Mouse (Mus musculus) right cerebral cortex, postnatal 10 days (tissue): ENCODE results near the gene Fam83g.

ENCODE experiments used
- DNase-seq, 2 experiments: peaks; one replicate each; pipeline ENCODE4 v3.0.0; 2021; ENCODE audit warnings: low spot score in 2 of 2

Fam83g gene

GRCm38 (mm10) chr11:61674151-61674838 is 9.6 kb upstream of the Fam83g start:
- DNase-seq: no peak

- DNase-seq: peak in 1 of 2 experiments; percentile 42
Measured at GRCm38 (mm10) chr11:61674839-61675159, 9.1 kb upstream of the Fam83g start.

GRCm38 (mm10) chr11:61675332-61675731 is 8.6 kb upstream of the Fam83g start:
- DNase-seq: no peak

GRCm38 (mm10) chr11:61676216-61676854 is 7.6 kb upstream of the Fam83g start:
- no peak for DNase-seq

GRCm38 (mm10) chr11:61677709-61678108 is 6.2 kb upstream of the Fam83g start:
- DNase-seq: no peak

GRCm38 (mm10) chr11:61679091-61679866 is 4.6 kb upstream of the Fam83g start:
- no peak for DNase-seq

- DNase-seq: no peak
Measured at GRCm38 (mm10) chr11:61685119-61685725, 1.3 kb downstream of the Fam83g start.

- no peak for DNase-seq
Measured at GRCm38 (mm10) chr11:61686141-61686540, 2.2 kb downstream of the Fam83g start.

- no peak for DNase-seq
Measured at GRCm38 (mm10) chr11:61686906-61687453, 3.1 kb downstream of the Fam83g start.

GRCm38 (mm10) chr11:61687595-61687994 is 3.7 kb downstream of the Fam83g start:
- DNase-seq: no peak

GRCm38 (mm10) chr11:61692996-61693395 is 9.1 kb downstream of the Fam83g start:
- DNase-seq: no peak

GRCm38 (mm10) chr11:61698852-61699251 is 15.0 kb downstream of the Fam83g start:
- no peak for DNase-seq

- no peak for DNase-seq
Measured at GRCm38 (mm10) chr11:61699460-61699859, 15.6 kb downstream of the Fam83g start.

- no peak for DNase-seq
Measured at GRCm38 (mm10) chr11:61699933-61700332, 16.0 kb downstream of the Fam83g start.

- no peak for DNase-seq
Measured at GRCm38 (mm10) chr11:61701696-61702095, 17.8 kb downstream of the Fam83g start.

GRCm38 (mm10) chr11:61702494-61702893 is 18.6 kb downstream of the Fam83g start:
- DNase-seq: no peak

- no peak for DNase-seq
Measured at GRCm38 (mm10) chr11:61705581-61705980, 21.7 kb downstream of the Fam83g start.

GRCm38 (mm10) chr11:61706232-61706631 is 22.3 kb downstream of the Fam83g start:
- DNase-seq: no peak

GRCm38 (mm10) chr11:61708928-61709327 is 25.0 kb downstream of the Fam83g start:
- no peak for DNase-seq

- DNase-seq: no peak
Measured at GRCm38 (mm10) chr11:61713157-61713855, 29.4 kb downstream of the Fam83g start.

GRCm38 (mm10) chr11:61714346-61715117 is 30.6 kb downstream of the Fam83g start:
- DNase-seq: peak; percentile 82 to 84
